Mouse (Mus musculus) small intestine, adult 2 months (tissue): ENCODE measurements around the gene Arl11.

ENCODE experiments used
- CTCF ChIP-seq: fragments of 200-500 bp; IDR thresholded peaks from 2 replicates; pipeline ENCODE4 v1.5.1; 2012; ENCODE audit warnings: low read depth, mild to moderate bottlenecking, control low read depth, inconsistent platforms, low read length, moderate library complexity, mixed read lengths; ENCODE audit not compliant: insufficient replicate concordance, insufficient read length; ENCODE audit errors: extremely low read depth
- POLR2A ChIP-seq: fragments of 200-500 bp; IDR thresholded peaks from 2 replicates; pipeline ENCODE4 v1.6.1; 2012; ENCODE audit warnings: low read depth, mild to moderate bottlenecking, control low read depth, inconsistent platforms, low read length, moderate library complexity

DNA sequence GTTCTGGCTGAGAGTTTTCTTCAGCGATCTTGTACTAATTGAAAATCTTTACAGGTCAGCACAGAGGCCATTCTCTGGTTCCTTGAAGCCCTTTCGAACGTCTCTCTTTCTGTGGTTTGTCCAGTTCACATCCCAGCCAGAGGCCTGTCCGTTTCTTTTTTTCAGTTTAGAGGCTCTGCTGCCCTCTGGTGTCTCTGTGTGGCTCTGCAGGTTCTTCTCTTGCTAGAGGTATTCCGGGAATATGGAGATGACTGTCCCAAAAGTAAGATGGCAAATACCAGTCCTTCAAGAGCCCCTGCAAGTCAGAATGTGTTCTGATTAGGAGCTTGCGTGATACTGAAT lies 14.8 kb upstream of the Arl11 start:
- TF ChIP-seq POLR2A (no peak), CTCF (peak; percentile 3; the same call in 1 of the 2 replicates)
